Mouse (Mus musculus) CH12.LX (cell line): Measurements from ENCODE around the gene Rai14. TPM values are rescaled to one million over a fixed set of nuclear protein-coding genes. Genes with fewer than 3 reads are reported as not detected.

Experiments used
- DNase-seq: peaks from one replicate; pipeline ENCODE4 v3.0.0-alpha.2; 2013; ENCODE audit errors: extremely low read depth
- H3K27ac ChIP-seq: 2 replicates; pipeline ENCODE4 v1.5.1; 2012; ENCODE audit warnings: low read depth, mild to moderate bottlenecking, control low read depth, moderate library complexity; ENCODE audit not compliant: insufficient read depth
- H3K27me3 ChIP-seq: replicated peaks from 2 replicates; pipeline ENCODE3; 2012; ENCODE audit warnings: inconsistent platforms
- H3K36me3 ChIP-seq, 2 experiments: replicated peaks in 1 of 2; 2 replicates each; pipeline versions ENCODE3 to v1.6.1; 2012; ENCODE audit warnings: inconsistent platforms in 1 of 2, low read length in 1 of 2, mild to moderate bottlenecking in 1 of 2, mixed read lengths in 1 of 2, moderate library complexity in 1 of 2; ENCODE audit not compliant: control insufficient read depth in 1 of 2, insufficient read depth in 1 of 2
- H3K4me1 ChIP-seq, 2 experiments: 2 replicates each; pipeline ENCODE4 v1.6.1; 2012; ENCODE audit warnings: inconsistent platforms in 1 of 2, moderate library complexity in 1 of 2; ENCODE audit not compliant: insufficient read depth in 2 of 2, control insufficient read depth in 1 of 2
- H3K4me2 ChIP-seq: 2 replicates; pipeline ENCODE4 v1.6.1; 2012; ENCODE audit warnings: low read depth, mild to moderate bottlenecking, control low read depth; ENCODE audit not compliant: poor library complexity, insufficient read depth, severe bottlenecking
- H3K4me3 ChIP-seq, 3 experiments: fragments of 150-350 bp in 1 of 3; sonication (generic) in 1 of 3; replicated peaks in 1 of 3; 2 replicates each; pipeline versions ENCODE3 to v1.5.1; 2011 to 2012; ENCODE audit warnings: low read depth in 2 of 3, low read length in 2 of 3, mild to moderate bottlenecking in 2 of 3, moderate library complexity in 2 of 3, control low read depth in 1 of 3, improper control_type of control experiment in 1 of 3, inconsistent platforms in 1 of 3, mixed read lengths in 1 of 3; ENCODE audit not compliant: poor library complexity in 1 of 3
- H3K79me2 ChIP-seq: replicated peaks from 2 replicates; pipeline ENCODE4 v1.6.1; 2012; ENCODE audit warnings: mild to moderate bottlenecking, moderate library complexity; ENCODE audit not compliant: control insufficient read depth, poor library complexity, insufficient read depth, severe bottlenecking; ENCODE audit errors: extremely low read depth
- H3K9ac ChIP-seq: 2 replicates; pipeline ENCODE4 v1.6.1; 2012; ENCODE audit warnings: low read depth, mild to moderate bottlenecking, control low read depth, moderate library complexity; ENCODE audit not compliant: insufficient read depth
- H3K9me3 ChIP-seq: replicated peaks from 2 replicates; pipeline ENCODE3; 2012; ENCODE audit warnings: low read length, inconsistent platforms, mixed read lengths
- GABPA ChIP-seq: IDR thresholded peaks from 2 replicates; pipeline ENCODE4 v1.6.1; 2012; ENCODE audit warnings: low read depth, low read length, improper control_type of control experiment, inconsistent platforms; ENCODE audit not compliant: insufficient replicate concordance
- JUN ChIP-seq: IDR thresholded peaks from 2 replicates; pipeline ENCODE4 v1.6.1; 2011; ENCODE audit warnings: low read depth, mild to moderate bottlenecking, low read length, improper control_type of control experiment, moderate library complexity; ENCODE audit not compliant: insufficient read depth
- JUND ChIP-seq: conservative IDR thresholded peaks from 2 replicates; pipeline ENCODE4 v1.6.1; 2011; ENCODE audit warnings: low read depth, low read length, improper control_type of control experiment
- MAFK ChIP-seq: IDR thresholded peaks from 2 replicates; pipeline ENCODE4 v1.6.1; 2011; ENCODE audit warnings: low read length, improper control_type of control experiment; ENCODE audit not compliant: insufficient replicate concordance
- MAX ChIP-seq: IDR thresholded peaks from 2 replicates; pipeline ENCODE4 v1.6.1; 2011; ENCODE audit warnings: low read length, improper control_type of control experiment
- MAZ ChIP-seq: IDR thresholded peaks from 2 replicates; pipeline ENCODE4 v1.6.1; 2012; ENCODE audit warnings: low read depth, mild to moderate bottlenecking, inconsistent platforms, low read length, improper control_type of control experiment, moderate library complexity
- MEF2A ChIP-seq: IDR thresholded peaks from 2 replicates; pipeline ENCODE4 v1.6.1; 2014; ENCODE audit warnings: low read depth, mild to moderate bottlenecking, inconsistent platforms, low read length, improper control_type of control experiment, borderline replicate concordance
- MXI1 ChIP-seq: IDR thresholded peaks from 2 replicates; pipeline ENCODE4 v1.6.1; 2011; ENCODE audit warnings: mild to moderate bottlenecking, low read depth, low read length, improper control_type of control experiment
- NRF1 ChIP-seq: IDR thresholded peaks from 2 replicates; pipeline ENCODE4 v1.6.1; 2014; ENCODE audit warnings: low read depth, mild to moderate bottlenecking, inconsistent platforms, low read length, improper control_type of control experiment, moderate library complexity
- PAX5 ChIP-seq: IDR thresholded peaks from 2 replicates; pipeline ENCODE4 v1.6.1; 2012; ENCODE audit warnings: low read length, inconsistent platforms, mixed read lengths
- POLR2A ChIP-seq: IDR thresholded peaks from 2 replicates; pipeline ENCODE4 v1.6.1; 2011; ENCODE audit warnings: low read depth, mild to moderate bottlenecking, improper control_type of control experiment, low read length
- POLR2AphosphoS2 ChIP-seq: IDR thresholded peaks from 2 replicates; pipeline ENCODE4 v1.6.1; 2011; ENCODE audit warnings: low read depth, low read length, improper control_type of control experiment
- RAD21 ChIP-seq: IDR thresholded peaks from 2 replicates; pipeline ENCODE4 v1.6.1; 2011; ENCODE audit warnings: low read depth, mild to moderate bottlenecking, low read length, improper control_type of control experiment, moderate library complexity
- RCOR1 ChIP-seq: conservative IDR thresholded peaks from 2 replicates; pipeline ENCODE4 v1.6.1; 2012; ENCODE audit warnings: low read depth, mild to moderate bottlenecking, inconsistent platforms, low read length, improper control_type of control experiment
- TCF12 ChIP-seq: IDR thresholded peaks from 2 replicates; pipeline ENCODE4 v1.6.1; 2014; ENCODE audit warnings: low read depth, mild to moderate bottlenecking, inconsistent platforms, low read length, improper control_type of control experiment
- ZKSCAN1 ChIP-seq: IDR thresholded peaks from 2 replicates; pipeline ENCODE4 v1.6.1; 2012; ENCODE audit warnings: low read depth, inconsistent platforms, low read length, improper control_type of control experiment, borderline replicate concordance
- ZMIZ1 ChIP-seq: IDR thresholded peaks from 2 replicates; pipeline ENCODE4 v1.6.1; 2012; ENCODE audit warnings: low read depth, mild to moderate bottlenecking, inconsistent platforms, low read length, improper control_type of control experiment
- ZNF384 ChIP-seq: IDR thresholded peaks from 2 replicates; pipeline ENCODE4 v1.6.1; 2012; ENCODE audit warnings: low read depth, low read length, improper control_type of control experiment, inconsistent platforms
- dilution Hi-C: fragments of 300-500 bp; cut with MboI; formaldehyde crosslinking; loops from 2 replicates; pipeline ENCODE4 v1.14.3; 2020; ENCODE audit warnings: low sequenced_read_pairs; ENCODE audit not compliant: extremely low pct_unique_long_range_greater_than_20kb, extremely low pct_ligation_motif_present
- in situ Hi-C: fragments of 300-500 bp; cut with MboI; formaldehyde crosslinking; loops from 3 replicates; pipeline ENCODE4 v1.14.3; 2019; ENCODE audit warnings: low sequenced_read_pairs, low pct_ligation_motif_present, low pct_unique_long_range_greater_than_20kb, mixed read lengths
- polyA plus RNA-seq: library from polyadenylated mRNA; unstranded; fragments of >175 nt; gene quantifications from 2 replicates; pipeline ENCODE4 v1.2.1, GENCODE M21; 2012; ENCODE audit warnings: low read depth; ENCODE audit not compliant: insufficient read length
- total RNA-seq, 2 experiments: library from RNA; depleted of rRNA; stranded (reverse); fragments of 300-350 nt in 1 of 2; fragments of >200 nt in 1 of 2; gene quantifications; 2 replicates each; pipeline ENCODE4 v1.2.3; 2012 to 2014

Gene Rai14
- total and polyA plus RNA-seq, 3 experiments: 7.5 to 14.1 (median 9.6) TPM

DNA sequence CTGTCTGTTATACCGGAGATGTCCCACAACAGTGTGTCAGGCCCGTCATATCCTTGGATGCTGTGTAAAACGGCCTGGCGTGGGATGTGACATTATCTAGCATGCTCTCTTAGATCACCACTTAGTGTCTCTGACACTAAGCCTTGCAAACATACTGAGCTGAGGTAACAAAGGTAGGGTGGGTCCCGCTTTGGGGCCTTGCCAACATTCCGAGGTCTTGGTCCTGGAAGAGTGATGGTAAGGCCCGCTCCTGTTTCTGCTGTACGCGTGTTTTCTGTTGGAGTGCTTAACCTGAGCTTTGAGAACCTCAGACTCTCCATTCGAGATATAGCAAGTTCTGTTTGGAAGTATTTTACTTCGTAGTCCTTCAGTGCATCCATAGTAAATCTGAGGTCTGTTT lies 5.8 kb upstream of the Rai14 start:
- no peak for DNase-seq
- no peak for TF ChIP-seq MAFK
- no peak for TF ChIP-seq RCOR1
- TF ChIP-seq ZNF384: no peak
- TF ChIP-seq TCF12: no peak
- no peak for TF ChIP-seq MEF2A
- TF ChIP-seq NRF1: no peak
- no peak for TF ChIP-seq MAZ
- TF ChIP-seq MXI1: no peak
- no peak for TF ChIP-seq GABPA
- TF ChIP-seq RAD21: no peak
- no peak for TF ChIP-seq ZKSCAN1
- no peak for TF ChIP-seq MAX
- TF ChIP-seq, all 38 proteins: peak for 0
- no peaks in the 10 kb centered on the region for H3K27me3 ChIP-seq
- in situ Hi-C loops (no loop called here), dilution Hi-C loops (no loop called here)
- H3K9me3 ChIP-seq: peaks cover 11% of the 10 kb centered on the region
- peaks cover 0 to 2% of the 10 kb centered on the region in 2 experiments for H3K36me3 ChIP-seq
- H3K4me1 ChIP-seq: peaks cover 15 to 21% of the 10 kb centered on the region in 2 experiments
- no peak overlapping the region for H3K4me2 ChIP-seq
- H3K4me3 ChIP-seq: no peak overlapping the region
- no peak overlapping the region for H3K27ac ChIP-seq
- H3K9ac ChIP-seq: no peak overlapping the region
- no peaks in the 10 kb centered on the region for H3K79me2 ChIP-seq

GRCm38 (mm10) chr15:10719511-10719910 lies 5.1 kb upstream of the Rai14 start:
- Histone ChIP-seq H3K4me3 (no peak overlapping the region), H3K27me3 (no peaks in the 10 kb centered on the region), H3K4me2 (no peak overlapping the region), H3K4me1 (peaks cover 15 to 21% of the 10 kb centered on the region in 2 experiments), H3K9ac (no peak overlapping the region), H3K36me3 (peaks cover 0 to 2% of the 10 kb centered on the region in 2 experiments), H3K79me2 (no peaks in the 10 kb centered on the region), H3K27ac (no peak overlapping the region), H3K9me3 (peaks cover 11% of the 10 kb centered on the region)
- DNase-seq: no peak
- in situ Hi-C loops (no loop called here), dilution Hi-C loops (no loop called here)
- TF ChIP-seq POLR2AphosphoS2: no peak
- TF ChIP-seq JUN: no peak
- no peak for TF ChIP-seq MEF2A
- TF ChIP-seq MAX: no peak
- no peak for TF ChIP-seq GABPA
- TF ChIP-seq RCOR1: no peak
- TF ChIP-seq JUND: no peak
- TF ChIP-seq PAX5: no peak
- TF ChIP-seq TCF12: no peak
- no peak for TF ChIP-seq ZMIZ1
- TF ChIP-seq POLR2A: no peak
